19 mouse cellular contexts compared by ENCODE assay signal in the genomic region with DNA sequence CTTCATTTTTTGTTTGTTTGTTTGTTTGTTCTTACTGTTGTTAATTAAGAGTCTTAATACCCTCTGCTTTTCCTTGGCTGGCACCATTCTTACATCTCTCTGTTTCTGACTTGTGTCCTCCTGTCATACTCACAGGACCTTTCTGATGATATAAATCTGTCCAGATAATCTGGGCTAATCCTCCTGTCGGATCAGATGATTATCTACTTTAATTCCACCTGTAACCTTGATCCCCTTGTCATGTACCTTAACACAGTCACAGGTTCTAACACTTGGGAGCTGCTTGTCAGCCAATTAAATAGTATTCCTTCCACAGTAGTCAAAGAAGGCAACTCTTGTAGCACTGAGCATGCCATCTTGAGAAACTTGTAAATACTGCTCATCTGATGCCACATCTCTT.
DNase-seq lines count a peak whose midpoint lies in the region; ATAC-seq and TF ChIP-seq lines count a peak whose summit lies in the region.
"Had no signal": no experiment of that assay in that cellular context is flagged by ENCODE, and none has a peak within 500 bp of the region (broad histone marks: within the 10 kb centered on the region; RNA-seq: fewer than 3 reads in every experiment).

No protein-coding gene starts in this region.

- H3K9ac ChIP-seq in midbrain, embryonic 11.5 days (ENCODE audit: low read length) = no peak overlapping the region
- no peak overlapping the region for H3K9ac ChIP-seq in midbrain, embryonic 13.5 days (replicated peaks)
- peak overlapping the region; percentile 10; the same call in 1 of the 2 replicates for H3K9ac ChIP-seq in liver, embryonic 14.5 days (replicated peaks)
- no peak overlapping the region for H3K9ac ChIP-seq in liver, postnatal 0 days (replicated peaks)
- H3K9ac ChIP-seq: embryonic facial prominence, embryonic 15.5 days; forebrain, embryonic 13.5 days; forebrain, postnatal 0 days; heart, embryonic 12.5 days; hindbrain, embryonic 12.5 days had no signal

- no peak overlapping the region for H3K27ac ChIP-seq in midbrain, embryonic 11.5 days (ENCODE audit: low read depth, low read length)
- no peak overlapping the region for H3K27ac ChIP-seq in midbrain, embryonic 13.5 days
- peak overlapping the region; percentile 64 for H3K27ac ChIP-seq in liver, embryonic 14.5 days
- 0 out of 2 replicates have a peak overlapping the region, but pooled peaks have one; percentile 19 for H3K27ac ChIP-seq in liver, postnatal 0 days (ENCODE audit: low read depth)
- no peak overlapping the region for H3K27ac ChIP-seq in cerebellum, adult 2 months (ENCODE audit: insufficient read depth, low read length)
- H3K27ac ChIP-seq: embryonic facial prominence, embryonic 15.5 days; forebrain, embryonic 13.5 days; hindbrain, embryonic 12.5 days had no signal

- no peak for ATAC-seq in midbrain, embryonic 11.5 days (ENCODE audit: low FRiP score)
- no peak for ATAC-seq in midbrain, embryonic 13.5 days
- ATAC-seq in liver, embryonic 14.5 days (ENCODE audit: insufficient read depth) = no peak
- ATAC-seq in liver, postnatal 0 days = no peak
- ATAC-seq: forebrain, embryonic 13.5 days; forebrain, postnatal 0 days; hindbrain, embryonic 16.5 days had no signal

- no peak for TF ChIP-seq CTCF in liver, embryonic 14.5 days (IDR thresholded peaks at IDR 0.05; ENCODE audit: low read depth)
- no peak for TF ChIP-seq CTCF in liver, postnatal 0 days (IDR thresholded peaks at IDR 0.05; ENCODE audit: low read depth)
- no peak for TF ChIP-seq CTCF in cerebellum, adult 2 months (IDR thresholded peaks at IDR 0.05; ENCODE audit: borderline replicate concordance, insufficient read depth, low read depth, low read length)

- H3K27me3 ChIP-seq in midbrain, embryonic 11.5 days (ENCODE audit: control insufficient read depth, insufficient read depth, low read length) = no peaks in the 10 kb centered on the region
- H3K27me3 ChIP-seq in midbrain, embryonic 13.5 days = no peaks in the 10 kb centered on the region
- no peaks in the 10 kb centered on the region for H3K27me3 ChIP-seq in liver, embryonic 14.5 days (ENCODE audit: control insufficient read depth, insufficient read depth, low read length)
- H3K27me3 ChIP-seq in liver, postnatal 0 days (ENCODE audit: insufficient read depth, low read length) = no peaks in the 10 kb centered on the region
- no peaks in the 10 kb centered on the region for H3K27me3 ChIP-seq in cerebellum, adult 2 months (ENCODE audit: control insufficient read depth, insufficient read depth, low read length)
- H3K27me3 ChIP-seq: embryonic facial prominence, embryonic 15.5 days; forebrain, embryonic 13.5 days; heart, embryonic 12.5 days; hindbrain, embryonic 12.5 days had no signal

- H3K4me2 ChIP-seq in midbrain, embryonic 11.5 days = no peak overlapping the region
- H3K4me2 ChIP-seq in midbrain, embryonic 13.5 days (replicated peaks) = no peak overlapping the region
- H3K4me2 ChIP-seq in liver, embryonic 14.5 days (ENCODE audit: low read depth) = peak overlapping the region; percentile 14
- no peak overlapping the region for H3K4me2 ChIP-seq in liver, postnatal 0 days (ENCODE audit: low read depth, low read length)
- H3K4me2 ChIP-seq: embryonic facial prominence, embryonic 15.5 days; forebrain, embryonic 13.5 days; heart, embryonic 12.5 days; hindbrain, embryonic 12.5 days had no signal

- H3K4me1 ChIP-seq in midbrain, embryonic 11.5 days (ENCODE audit: control insufficient read depth, insufficient read depth, low read length) = no peaks in the 10 kb centered on the region
- H3K4me1 ChIP-seq in midbrain, embryonic 13.5 days (replicated peaks) = no peaks in the 10 kb centered on the region
- H3K4me1 ChIP-seq in liver, embryonic 14.5 days (replicated peaks; ENCODE audit: control insufficient read depth in 2 of 2, insufficient read depth in 2 of 2, low read length in 1 of 2) = peaks cover 55 to 76% of the 10 kb centered on the region in 2 experiments
- peaks cover 21% of the 10 kb centered on the region for H3K4me1 ChIP-seq in liver, postnatal 0 days (ENCODE audit: insufficient read depth)
- H3K4me1 ChIP-seq in cerebellum, adult 2 months (ENCODE audit: control insufficient read depth, insufficient read depth, low read length) = no peaks in the 10 kb centered on the region
- H3K4me1 ChIP-seq: forebrain, embryonic 13.5 days; hindbrain, embryonic 12.5 days had no signal

- no peak for TF ChIP-seq POLR2A in cerebellum, adult 2 months (IDR thresholded peaks at IDR 0.05; ENCODE audit: borderline replicate concordance, insufficient read depth, low read length)

- TF ChIP-seq EP300 in liver, embryonic 14.5 days (IDR thresholded peaks at IDR 0.05; ENCODE audit: low read depth) = no peak
- no peak for TF ChIP-seq EP300 in liver, postnatal 0 days (IDR thresholded peaks at IDR 0.05; ENCODE audit: low read depth)

- intact Hi-C loops in heart, postnatal 36 days (cut with DNase I) = no loop called here

- no peaks in the 10 kb centered on the region for H3K9me3 ChIP-seq in midbrain, embryonic 11.5 days (ENCODE audit: control insufficient read depth, low read length)
- H3K9me3 ChIP-seq in midbrain, embryonic 13.5 days = no peaks in the 10 kb centered on the region
- H3K9me3 ChIP-seq in liver, embryonic 14.5 days (ENCODE audit: control insufficient read depth, low read length) = no peaks in the 10 kb centered on the region
- no peaks in the 10 kb centered on the region for H3K9me3 ChIP-seq in liver, postnatal 0 days (ENCODE audit: low read length)
- H3K9me3 ChIP-seq: embryonic facial prominence, embryonic 15.5 days; forebrain, embryonic 13.5 days; heart, embryonic 12.5 days; hindbrain, embryonic 12.5 days had no signal

- WGBS in midbrain, embryonic 11.5 days = 81% methylated on average over 1 of the region's 1 CpGs
- WGBS in midbrain, embryonic 13.5 days = 78% methylated on average over 1 of the region's 1 CpGs
- 64% methylated on average over 1 of the region's 1 CpGs for WGBS in liver, embryonic 14.5 days (ENCODE audit: insufficient replicate concordance)
- 84% methylated on average over 1 of the region's 1 CpGs for WGBS in liver, postnatal 0 days (ENCODE audit: insufficient replicate concordance)
- 92% methylated on average over 1 of the region's 1 CpGs for WGBS in cerebellum, adult 2 months

- no peaks in the 10 kb centered on the region for H3K36me3 ChIP-seq in midbrain, embryonic 11.5 days (ENCODE audit: control insufficient read depth, insufficient read depth, low read length)
- no peaks in the 10 kb centered on the region for H3K36me3 ChIP-seq in midbrain, embryonic 13.5 days
- H3K36me3 ChIP-seq in liver, embryonic 14.5 days (replicated peaks; ENCODE audit: control insufficient read depth, insufficient read depth, low read depth) = no peaks in the 10 kb centered on the region
- no peaks in the 10 kb centered on the region for H3K36me3 ChIP-seq in liver, postnatal 0 days (replicated peaks; ENCODE audit: insufficient read depth, low read length)
- H3K36me3 ChIP-seq: embryonic facial prominence, embryonic 15.5 days; heart, embryonic 12.5 days; hindbrain, embryonic 12.5 days had no signal

- H3K4me3 ChIP-seq in midbrain, embryonic 11.5 days (ENCODE audit: low read depth, low read length) = no peak overlapping the region
- H3K4me3 ChIP-seq in midbrain, embryonic 13.5 days (replicated peaks) = no peak overlapping the region
- no peak overlapping the region for H3K4me3 ChIP-seq in liver, embryonic 14.5 days (ENCODE audit: insufficient read depth in 1 of 2, low read depth in 2 of 2, low read length in 2 of 2)
- no peak overlapping the region for H3K4me3 ChIP-seq in liver, postnatal 0 days (ENCODE audit: low read depth, low read length)
- H3K4me3 ChIP-seq in cerebellum, adult 2 months (replicated peaks; ENCODE audit: insufficient read depth, low read depth, low read length) = no peak overlapping the region
- H3K4me3 ChIP-seq: embryonic facial prominence, embryonic 15.5 days; forebrain, embryonic 13.5 days; heart, embryonic 12.5 days; hindbrain, embryonic 12.5 days had no signal

- peak; percentile 62 for DNase-seq in midbrain, embryonic 11.5 days (ENCODE audit: low spot score, missing footprints)
- no peak for DNase-seq in liver, embryonic 14.5 days (ENCODE audit: low read depth in 3 of 3, low spot score in 3 of 3)
- no peak for DNase-seq in liver, postnatal 0 days
- no peak for DNase-seq in heart, postnatal 36 days
- no peak for DNase-seq in cerebellum, adult 2 months
- DNase-seq: adrenal gland, adult 2 months; adrenal gland, postnatal 25 days; cerebellum, adult 18-20 months; cerebellum, postnatal 10 days; embryo, embryonic 11 days; forebrain, postnatal 0 days; gastrocnemius, postnatal 14 days; heart, postnatal 4 days had no signal

Comparison
In these comparisons a context has a peak if more than half of its experiments do, and no peak if none do; other contexts are left out.
1. H3K27ac ChIP-seq: peak in liver, embryonic 14.5 days (single experiment) and liver, postnatal 0 days (single experiment); none in midbrain, embryonic 11.5 days (single experiment), midbrain, embryonic 13.5 days (single experiment) and cerebellum, adult 2 months (single experiment).